Mouse (Mus musculus): Measurements from ENCODE around the gene Olfr1396. TPM values are rescaled to one million over a fixed set of nuclear protein-coding genes. Genes with fewer than 3 reads are reported as not detected.

Olfr1396 gene
- not detected in 2 replicates for polyA plus RNA-seq (2012; rRNA removed)

GRCm38 (mm10) chr11:49114774-49115173 lies at the start of gene Olfr1396:
Olfr1396 (minus strand) TSS chr11:49114874.
- no peak within 1 kb of the TSS for H3K27ac ChIP-seq (ENCODE audit: control insufficient read depth, insufficient read depth, low read depth, low read length)
- H3K27me3 ChIP-seq (ENCODE audit: control insufficient read depth, insufficient read depth, low read length), result no peaks in the 10 kb centered on the region
- no peak within 1 kb of the TSS for H3K4me3 ChIP-seq (ENCODE audit: control insufficient read depth, low read depth, low read length)
- H3K4me1 ChIP-seq (ENCODE audit: control insufficient read depth, insufficient read depth, low read length), result no peaks in the 10 kb centered on the region
- TF ChIP-seq CTCF (IDR thresholded peaks at IDR 0.05; ENCODE audit: control insufficient read depth, insufficient read depth, insufficient replicate concordance, low read depth, low read length) (no peak), POLR2A (IDR thresholded peaks at IDR 0.05; ENCODE audit: control insufficient read depth, low read depth, low read length) (no peak)
- no peaks in the 10 kb centered on the region for H3K36me3 ChIP-seq (ENCODE audit: control insufficient read depth, insufficient read depth, low read length)

GRCm38 (mm10) chr11:49156821-49157814 lies 42.4 kb upstream of the Olfr1396 start:
- Histone ChIP-seq H3K27me3 (ENCODE audit: control insufficient read depth, insufficient read depth, low read length) (no peaks in the 10 kb centered on the region), H3K4me3 (ENCODE audit: control insufficient read depth, low read depth, low read length) (no peak overlapping the region), H3K4me1 (ENCODE audit: control insufficient read depth, insufficient read depth, low read length) (no peaks in the 10 kb centered on the region), H3K36me3 (ENCODE audit: control insufficient read depth, insufficient read depth, low read length) (no peaks in the 10 kb centered on the region), H3K27ac (ENCODE audit: control insufficient read depth, insufficient read depth, low read depth, low read length) (no peak overlapping the region)
- TF ChIP-seq POLR2A (IDR thresholded peaks at IDR 0.05; ENCODE audit: control insufficient read depth, low read depth, low read length) (no peak), CTCF (IDR thresholded peaks at IDR 0.05; ENCODE audit: control insufficient read depth, insufficient read depth, insufficient replicate concordance, low read depth, low read length) (no peak)

- Histone ChIP-seq H3K4me1 (ENCODE audit: control insufficient read depth, insufficient read depth, low read length) (no peaks in the 10 kb centered on the region), H3K36me3 (ENCODE audit: control insufficient read depth, insufficient read depth, low read length) (no peaks in the 10 kb centered on the region), H3K4me3 (ENCODE audit: control insufficient read depth, low read depth, low read length) (no peak within 1 kb of the TSS), H3K27me3 (ENCODE audit: control insufficient read depth, insufficient read depth, low read length) (no peaks in the 10 kb centered on the region), H3K27ac (ENCODE audit: control insufficient read depth, insufficient read depth, low read depth, low read length) (no peak within 1 kb of the TSS)
- TF ChIP-seq CTCF (IDR thresholded peaks at IDR 0.05; ENCODE audit: control insufficient read depth, insufficient read depth, insufficient replicate concordance, low read depth, low read length), result no peak
- TF ChIP-seq POLR2A (IDR thresholded peaks at IDR 0.05; ENCODE audit: control insufficient read depth, low read depth, low read length), result no peak
Observed at GRCm38 (mm10) chr11:49154077-49154476, 39.4 kb upstream of the Olfr1396 start, which contains the start of gene Olfr1394. Olfr1394 (plus strand) TSS chr11:49154377.

GRCm38 (mm10) chr11:49141974-49142373 lies 27.3 kb upstream of the Olfr1396 start, which contains the start of gene Olfr1395:
Olfr1395 (plus strand) TSS chr11:49142274.
- Histone ChIP-seq H3K4me1 (ENCODE audit: control insufficient read depth, insufficient read depth, low read length) (no peaks in the 10 kb centered on the region), H3K36me3 (ENCODE audit: control insufficient read depth, insufficient read depth, low read length) (no peaks in the 10 kb centered on the region), H3K4me3 (ENCODE audit: control insufficient read depth, low read depth, low read length) (no peak within 1 kb of the TSS), H3K27me3 (ENCODE audit: control insufficient read depth, insufficient read depth, low read length) (no peaks in the 10 kb centered on the region), H3K27ac (ENCODE audit: control insufficient read depth, insufficient read depth, low read depth, low read length) (no peak within 1 kb of the TSS)
- TF ChIP-seq CTCF (IDR thresholded peaks at IDR 0.05; ENCODE audit: control insufficient read depth, insufficient read depth, insufficient replicate concordance, low read depth, low read length), result no peak
- TF ChIP-seq POLR2A (IDR thresholded peaks at IDR 0.05; ENCODE audit: control insufficient read depth, low read depth, low read length), result no peak

- TF ChIP-seq CTCF (IDR thresholded peaks at IDR 0.05; ENCODE audit: control insufficient read depth, insufficient read depth, insufficient replicate concordance, low read depth, low read length), result no peak
- TF ChIP-seq POLR2A (IDR thresholded peaks at IDR 0.05; ENCODE audit: control insufficient read depth, low read depth, low read length), result no peak
- H3K36me3 ChIP-seq (ENCODE audit: control insufficient read depth, insufficient read depth, low read length), result no peaks in the 10 kb centered on the region
- no peaks in the 10 kb centered on the region for H3K4me1 ChIP-seq (ENCODE audit: control insufficient read depth, insufficient read depth, low read length)
- no peak overlapping the region for H3K4me3 ChIP-seq (ENCODE audit: control insufficient read depth, low read depth, low read length)
- H3K27me3 ChIP-seq (ENCODE audit: control insufficient read depth, insufficient read depth, low read length), result no peaks in the 10 kb centered on the region
- no peak overlapping the region for H3K27ac ChIP-seq (ENCODE audit: control insufficient read depth, insufficient read depth, low read depth, low read length)
Observed at GRCm38 (mm10) chr11:49124169-49124568, 9.5 kb upstream of the Olfr1396 start.

GRCm38 (mm10) chr11:49119635-49120034 lies 5.0 kb upstream of the Olfr1396 start:
- H3K27ac ChIP-seq (ENCODE audit: control insufficient read depth, insufficient read depth, low read depth, low read length), result no peak overlapping the region
- no peaks in the 10 kb centered on the region for H3K4me1 ChIP-seq (ENCODE audit: control insufficient read depth, insufficient read depth, low read length)
- H3K4me3 ChIP-seq (ENCODE audit: control insufficient read depth, low read depth, low read length), result no peak overlapping the region
- no peak for TF ChIP-seq CTCF (IDR thresholded peaks at IDR 0.05; ENCODE audit: control insufficient read depth, insufficient read depth, insufficient replicate concordance, low read depth, low read length)
- no peak for TF ChIP-seq POLR2A (IDR thresholded peaks at IDR 0.05; ENCODE audit: control insufficient read depth, low read depth, low read length)
- no peaks in the 10 kb centered on the region for H3K36me3 ChIP-seq (ENCODE audit: control insufficient read depth, insufficient read depth, low read length)
- H3K27me3 ChIP-seq (ENCODE audit: control insufficient read depth, insufficient read depth, low read length), result no peaks in the 10 kb centered on the region

GRCm38 (mm10) chr11:49114158-49114557 lies 516 bp downstream of the Olfr1396 start:
- Histone ChIP-seq H3K4me3 (ENCODE audit: control insufficient read depth, low read depth, low read length) (no peak overlapping the region), H3K27ac (ENCODE audit: control insufficient read depth, insufficient read depth, low read depth, low read length) (no peak overlapping the region), H3K36me3 (ENCODE audit: control insufficient read depth, insufficient read depth, low read length) (no peaks in the 10 kb centered on the region), H3K27me3 (ENCODE audit: control insufficient read depth, insufficient read depth, low read length) (no peaks in the 10 kb centered on the region), H3K4me1 (ENCODE audit: control insufficient read depth, insufficient read depth, low read length) (no peaks in the 10 kb centered on the region)
- TF ChIP-seq POLR2A (IDR thresholded peaks at IDR 0.05; ENCODE audit: control insufficient read depth, low read depth, low read length) (no peak), CTCF (IDR thresholded peaks at IDR 0.05; ENCODE audit: control insufficient read depth, insufficient read depth, insufficient replicate concordance, low read depth, low read length) (no peak)
